Mouse (Mus musculus): Measurements from ENCODE around the gene Eif2s1. TPM values are rescaled to one million over a fixed set of nuclear protein-coding genes. Genes with fewer than 3 reads are reported as not detected.
"Not testable (repeated sequence)": the region's sequence is repeated elsewhere in the genome, so short reads cannot be mapped to it uniquely, and the experiment has no call there.

The Eif2s1 gene
- polyA plus RNA-seq, 1 experiment from 2014 or later: 176 TPM

DNA sequence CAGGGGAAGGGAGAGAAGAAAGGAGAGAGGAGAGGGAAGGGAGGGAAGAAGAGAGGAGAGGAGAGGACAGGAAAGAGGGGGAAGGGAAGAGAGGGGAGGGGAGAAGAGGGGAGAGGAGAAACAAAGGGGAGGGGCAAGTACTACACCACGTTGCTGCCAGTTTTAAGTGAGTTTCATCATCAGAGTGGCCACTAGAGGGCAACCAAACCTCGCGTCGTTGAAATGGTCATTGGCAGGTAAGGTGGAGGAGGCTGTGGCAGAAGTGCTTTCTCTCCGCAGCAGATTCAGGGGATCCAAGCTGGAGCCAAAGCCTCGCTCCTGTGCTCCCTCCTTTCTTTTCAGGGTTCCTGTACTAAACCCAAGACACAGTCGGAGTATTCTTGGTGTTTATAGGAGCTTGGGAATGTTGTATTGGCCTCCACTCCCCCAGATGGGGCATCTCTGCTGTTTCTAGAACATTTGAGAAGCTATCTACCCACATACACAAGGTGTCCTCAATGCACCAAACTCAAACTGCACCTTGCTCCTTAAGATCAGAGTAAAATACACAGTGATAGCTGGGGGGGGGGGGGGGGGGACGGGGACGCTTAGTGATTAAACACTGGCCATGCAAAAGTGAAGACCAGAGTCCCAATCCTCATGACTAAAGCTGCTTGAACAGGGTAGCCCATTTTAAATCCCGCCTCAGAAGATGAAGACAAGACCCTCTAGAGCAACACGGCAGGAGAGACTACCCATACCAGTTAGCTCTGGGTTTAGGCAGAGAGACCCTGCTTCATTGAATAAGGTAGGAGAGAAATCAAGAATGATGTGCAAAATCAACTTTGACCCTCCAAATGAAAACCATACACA, 56.8 kb downstream of the Eif2s1 start:
- H3K36me3 ChIP-seq: no peaks in the 10 kb centered on the region
- H3K9me3 ChIP-seq: no peaks in the 10 kb centered on the region; the same call in 1 of the 2 replicates
- peaks cover 10% of the 10 kb centered on the region for H3K27me3 ChIP-seq
- peaks cover 12% of the 10 kb centered on the region for H3K4me1 ChIP-seq (replicated peaks)
- no peak overlapping the region for H3K9ac ChIP-seq
- 20% methylated on average over 11 of the region's 11 CpGs for WGBS
- H3K27ac ChIP-seq (replicated peaks): no peak overlapping the region
- no peak overlapping the region for H3K4me3 ChIP-seq
- ATAC-seq (ENCODE audit: low read depth): peak; percentile 71; the same call in 1 of the 2 replicates
- peak overlapping the region; percentile 42 for H3K4me2 ChIP-seq

DNA sequence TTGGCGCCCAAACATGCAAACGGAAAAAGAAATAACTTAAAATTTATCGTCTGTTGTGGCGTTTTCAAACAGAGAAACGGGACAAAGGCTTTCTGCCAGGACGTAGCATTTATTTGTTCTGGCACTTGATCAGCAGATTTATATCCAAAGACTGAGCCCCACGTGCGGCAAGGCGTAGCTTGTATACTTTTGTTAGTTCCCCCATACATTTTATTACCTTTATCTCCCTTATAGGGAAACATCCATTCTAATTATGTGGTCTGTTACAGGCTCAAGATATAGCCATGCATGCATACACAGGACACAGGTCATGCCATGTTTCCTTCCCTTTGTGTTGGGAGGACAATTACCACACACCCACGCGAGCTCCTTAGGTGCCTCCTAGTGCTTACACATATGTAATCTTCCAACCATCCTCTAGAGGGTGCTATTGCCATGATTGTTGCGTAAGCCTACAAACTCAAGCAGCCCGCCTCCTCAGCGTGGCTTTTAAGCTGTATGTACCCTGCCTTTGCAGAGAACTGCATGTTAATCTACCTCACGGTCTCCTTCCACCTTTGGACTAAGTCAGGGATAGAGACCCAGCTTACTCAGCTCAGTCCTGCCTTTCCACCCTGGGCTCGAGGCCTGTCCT, 57.6 kb downstream of the Eif2s1 start:
- H3K27ac ChIP-seq (replicated peaks): no peak overlapping the region
- H3K9ac ChIP-seq: 0 out of 2 replicates have a peak overlapping the region, but pooled peaks have one; percentile 41
- H3K36me3 ChIP-seq: no peaks in the 10 kb centered on the region
- peak overlapping the region; percentile 42 for H3K4me2 ChIP-seq
- H3K4me3 ChIP-seq: no peak overlapping the region
- H3K27me3 ChIP-seq: peaks cover 2% of the 10 kb centered on the region
- H3K4me1 ChIP-seq (replicated peaks): peaks cover 12% of the 10 kb centered on the region
- 28% methylated on average over 16 of the region's 16 CpGs for WGBS
- no peaks in the 10 kb centered on the region; the same call in 1 of the 2 replicates for H3K9me3 ChIP-seq
- peak; percentile 80 for ATAC-seq (ENCODE audit: low read depth)

DNA sequence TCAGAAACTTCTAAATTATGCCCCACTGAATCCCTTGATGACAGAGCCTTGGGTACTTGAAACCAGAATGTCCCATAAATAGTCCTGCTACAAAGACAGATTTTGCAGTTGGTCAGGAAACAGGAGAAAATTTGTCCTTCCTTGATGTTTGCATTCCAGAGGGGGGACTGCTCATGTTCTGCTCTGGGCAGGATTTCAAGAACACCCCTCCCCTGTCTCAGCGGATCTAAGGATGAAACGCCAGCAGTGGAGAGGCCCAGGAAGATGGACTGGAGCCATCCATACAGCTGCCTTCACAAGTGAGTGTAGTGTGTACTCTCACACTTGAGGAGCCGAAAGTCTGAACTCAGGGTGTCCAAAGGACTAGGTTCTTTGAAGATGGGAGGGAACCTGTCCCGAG, 59.8 kb downstream of the Eif2s1 start:
- no peak overlapping the region for H3K27ac ChIP-seq (replicated peaks)
- H3K36me3 ChIP-seq: no peaks in the 10 kb centered on the region
- 82% methylated on average over 4 of the region's 4 CpGs for WGBS
- H3K9me3 ChIP-seq: no peaks in the 10 kb centered on the region; the same call in 1 of the 2 replicates
- no peak overlapping the region for H3K4me2 ChIP-seq
- H3K4me3 ChIP-seq: no peak overlapping the region
- H3K4me1 ChIP-seq (replicated peaks): peaks cover 12% of the 10 kb centered on the region
- no peak for ATAC-seq (ENCODE audit: low read depth)
- no peaks in the 10 kb centered on the region for H3K27me3 ChIP-seq
- H3K9ac ChIP-seq: no peak overlapping the region

DNA sequence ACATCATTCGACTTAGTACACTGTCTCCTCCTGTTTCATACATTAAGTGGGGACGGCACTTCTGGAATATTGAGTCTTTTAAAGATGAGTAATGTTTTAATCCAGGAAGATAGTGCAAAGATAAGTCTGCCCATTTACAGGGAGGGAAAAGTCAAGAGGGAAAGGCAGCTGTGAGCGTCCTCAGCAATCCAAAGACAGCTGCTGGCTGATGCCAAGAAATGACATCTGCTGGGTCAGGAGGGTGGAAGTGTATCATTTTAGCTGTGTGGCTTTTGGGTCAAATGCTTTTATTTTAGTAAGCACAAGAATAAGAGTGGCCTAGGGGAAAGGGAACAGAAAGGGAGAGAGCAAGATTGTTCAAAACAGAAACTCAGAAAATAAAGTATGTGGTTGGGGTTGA, 60.4 kb downstream of the Eif2s1 start:
- WGBS: 88% methylated on average over 3 of the region's 3 CpGs
- Histone ChIP-seq H3K27me3 (no peaks in the 10 kb centered on the region), H3K27ac (replicated peaks) (no peak overlapping the region), H3K9ac (no peak overlapping the region), H3K4me2 (no peak overlapping the region), H3K4me1 (replicated peaks) (peaks cover 12% of the 10 kb centered on the region), H3K36me3 (no peaks in the 10 kb centered on the region), H3K9me3 (no peaks in the 10 kb centered on the region), H3K4me3 (no peak overlapping the region)
- ATAC-seq (ENCODE audit: low read depth): no peak

DNA sequence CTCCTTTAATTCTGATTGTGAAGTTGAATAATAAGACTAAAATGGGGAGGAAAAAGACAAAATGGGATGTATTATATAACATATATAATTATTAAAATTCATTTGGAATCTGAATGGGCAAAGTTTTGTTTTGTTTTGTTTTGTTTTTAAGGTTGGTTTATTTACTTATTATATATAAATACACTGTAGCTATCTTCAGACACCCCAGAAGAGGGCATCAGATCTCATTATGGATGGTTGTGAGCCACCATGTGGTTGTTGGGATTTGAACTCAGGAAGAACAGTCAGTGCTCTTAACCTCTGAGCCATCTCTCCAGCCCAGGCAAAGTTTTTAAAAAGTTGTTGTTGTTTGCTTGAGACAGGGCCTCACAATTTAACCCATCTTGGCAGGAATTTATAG, 61.4 kb downstream of the Eif2s1 start:
- not testable (repeated sequence) for H3K27me3 ChIP-seq; H3K9me3 ChIP-seq; H3K4me2 ChIP-seq; H3K27ac ChIP-seq (replicated peaks); H3K9ac ChIP-seq; H3K36me3 ChIP-seq; ATAC-seq (ENCODE audit: low read depth); H3K4me3 ChIP-seq
- peaks cover 12% of the 10 kb centered on the region for H3K4me1 ChIP-seq (replicated peaks)

DNA sequence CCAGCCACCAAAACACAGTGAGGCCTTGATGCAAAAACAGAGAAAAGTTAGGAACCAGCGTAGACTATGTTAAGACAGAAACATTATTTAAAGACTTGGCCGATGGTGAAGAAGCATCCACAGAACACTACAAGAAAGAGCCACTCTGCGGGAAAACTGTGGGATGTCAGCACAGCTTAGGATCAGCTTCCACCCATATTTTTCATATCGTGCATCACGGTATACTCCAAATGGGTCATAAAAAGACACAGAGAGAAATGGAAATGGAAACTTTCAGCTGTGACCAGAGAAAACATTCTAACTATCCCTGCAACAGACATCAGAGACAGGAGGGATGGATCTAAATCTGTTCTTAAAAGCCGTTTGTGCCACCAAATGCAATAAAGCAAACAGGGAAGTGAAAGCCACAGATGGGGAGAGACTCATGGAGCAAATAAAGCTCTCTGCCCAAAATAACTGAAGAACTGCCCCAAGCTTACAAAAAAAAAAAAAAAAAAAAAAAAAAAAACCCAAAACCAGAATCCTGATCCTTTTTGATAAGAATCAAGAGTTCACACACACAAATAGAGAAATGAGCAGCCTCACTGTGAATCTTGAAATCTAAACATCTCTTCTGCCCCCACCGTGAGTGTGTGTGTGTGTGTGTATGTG, 62.0 kb downstream of the Eif2s1 start:
- ATAC-seq (ENCODE audit: low read depth): no peak
- WGBS: 89% methylated on average over 7 of the region's 7 CpGs

DNA sequence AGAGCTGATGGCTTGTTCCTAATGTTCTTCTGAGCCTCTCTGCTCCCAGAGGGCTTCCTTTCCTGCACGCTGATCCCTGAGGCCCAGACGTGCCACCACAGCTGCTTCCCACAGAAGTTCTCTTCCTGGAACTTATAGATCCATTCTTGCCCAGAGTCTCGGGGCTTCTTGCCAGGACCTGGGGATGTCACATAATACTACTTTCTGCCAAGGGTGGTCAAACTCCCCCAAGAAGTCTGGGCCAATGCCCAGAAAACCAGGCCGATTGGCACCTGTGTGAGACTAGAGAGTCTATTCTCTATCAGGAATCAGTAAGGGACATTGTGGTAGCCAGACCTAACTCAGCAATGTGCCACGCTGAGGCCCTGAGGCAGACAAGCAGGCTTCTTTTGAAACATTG, 65.7 kb downstream of the Eif2s1 start:
- H3K27me3 ChIP-seq: no peaks in the 10 kb centered on the region
- H3K4me3 ChIP-seq: no peak overlapping the region
- H3K9me3 ChIP-seq: no peaks in the 10 kb centered on the region
- WGBS: 87% methylated on average over 5 of the region's 5 CpGs
- H3K9ac ChIP-seq: no peak overlapping the region
- H3K4me1 ChIP-seq (replicated peaks): no peaks in the 10 kb centered on the region
- no peak overlapping the region for H3K27ac ChIP-seq (replicated peaks)
- H3K4me2 ChIP-seq: no peak overlapping the region
- ATAC-seq (ENCODE audit: low read depth): no peak
- H3K36me3 ChIP-seq: no peaks in the 10 kb centered on the region

More for the DNA sequence above, 62.0 kb downstream of the Eif2s1 start:
- Histone ChIP-seq H3K36me3 (no peaks in the 10 kb centered on the region), H3K4me2 (no peak overlapping the region), H3K4me3 (no peak overlapping the region), H3K9me3 (no peaks in the 10 kb centered on the region), H3K9ac (no peak overlapping the region), H3K27ac (replicated peaks) (no peak overlapping the region), H3K27me3 (no peaks in the 10 kb centered on the region), H3K4me1 (replicated peaks) (peaks cover 8% of the 10 kb centered on the region)

DNA sequence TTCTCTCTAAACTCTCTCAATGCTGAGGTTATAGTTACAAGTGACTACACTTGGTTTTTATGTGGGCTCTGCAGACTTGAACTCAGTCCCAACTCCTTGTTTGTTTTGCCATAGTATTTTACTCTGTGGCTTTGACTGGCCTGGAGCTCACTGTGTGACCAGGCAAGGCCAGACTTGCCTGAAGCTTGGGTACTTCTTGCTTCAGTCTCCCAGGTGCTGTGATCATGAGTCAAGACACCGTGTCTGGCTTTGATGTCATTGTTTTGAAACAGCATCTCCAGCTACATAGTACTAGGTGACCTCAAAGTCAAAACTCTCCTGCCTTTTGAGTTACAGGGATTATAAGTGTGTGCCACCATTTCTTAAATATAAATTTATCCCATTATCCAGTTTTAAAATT, 68.3 kb downstream of the Eif2s1 start:
- H3K27me3 ChIP-seq: no peaks in the 10 kb centered on the region
- no peak overlapping the region for H3K4me3 ChIP-seq
- no peak for ATAC-seq (ENCODE audit: low read depth)
- H3K36me3 ChIP-seq: no peaks in the 10 kb centered on the region
- H3K27ac ChIP-seq (replicated peaks): no peak overlapping the region
- H3K4me2 ChIP-seq: no peak overlapping the region
- H3K9ac ChIP-seq: no peak overlapping the region
- H3K9me3 ChIP-seq: no peaks in the 10 kb centered on the region
- WGBS: 79% methylated on average over 1 of the region's 1 CpGs
- H3K4me1 ChIP-seq (replicated peaks): no peaks in the 10 kb centered on the region

DNA sequence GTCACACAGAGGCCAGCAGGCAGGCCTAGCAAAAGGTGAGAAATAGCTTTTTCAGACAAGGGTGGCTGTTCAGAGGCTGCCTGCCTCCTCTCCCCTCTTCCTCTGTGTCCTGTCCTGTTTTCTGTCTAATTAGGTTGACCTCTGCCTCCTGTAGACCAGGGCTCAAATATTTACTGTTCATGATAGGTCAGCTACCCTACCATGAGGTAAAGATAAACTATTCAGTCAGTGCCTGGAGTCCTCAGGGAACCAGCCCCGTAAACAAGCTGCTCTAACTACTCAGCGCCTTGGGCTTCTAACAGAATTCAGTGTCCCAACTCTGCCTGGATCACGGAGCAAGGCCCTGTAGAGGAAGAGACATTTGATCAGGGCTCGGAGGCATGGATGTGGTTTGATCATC, 74.9 kb downstream of the Eif2s1 start:
- Histone ChIP-seq H3K27me3 (no peaks in the 10 kb centered on the region), H3K4me3 (no peak overlapping the region), H3K9ac (no peak overlapping the region), H3K4me2 (no peak overlapping the region), H3K4me1 (replicated peaks) (0 out of 2 replicates have a peak, but pooled peaks cover 3% of the 10 kb centered on the region), H3K36me3 (no peaks in the 10 kb centered on the region), H3K9me3 (no peaks in the 10 kb centered on the region), H3K27ac (replicated peaks) (no peak overlapping the region)
- no peak for ATAC-seq (ENCODE audit: low read depth)
- WGBS: 74% methylated on average over 4 of the region's 4 CpGs

Other genes with a start within 250 kb of the Eif2s1 start
- 0.36 and 0.59 TPM in 2 replicates for gene Fam71d, start 170.3 kb upstream of the Eif2s1 start, polyA plus RNA-seq (2015; fragmentation: Nextera tagmentation; extraction: Ambion mirVana)
- gene Mpp5, start 112.9 kb upstream of the Eif2s1 start, polyA plus RNA-seq (2015; fragmentation: Nextera tagmentation; extraction: Ambion mirVana): 16.5 and 18.7 TPM in 2 replicates
- 125 and 128 TPM in 2 replicates for gene Atp6v1d, start 181 bp upstream of the Eif2s1 start, polyA plus RNA-seq (2015; fragmentation: Nextera tagmentation; extraction: Ambion mirVana)
- 1.0 and 1.1 TPM in 2 replicates for gene Plek2, start 45.1 kb downstream of the Eif2s1 start, polyA plus RNA-seq (2015; fragmentation: Nextera tagmentation; extraction: Ambion mirVana)
- 44.2 and 50.6 TPM in 2 replicates for gene Tmem229b, start 145.8 kb downstream of the Eif2s1 start, polyA plus RNA-seq (2015; fragmentation: Nextera tagmentation; extraction: Ambion mirVana)
- gene Plekhh1, start 167.3 kb downstream of the Eif2s1 start, polyA plus RNA-seq (2015; fragmentation: Nextera tagmentation; extraction: Ambion mirVana): 3.6 and 4.4 TPM in 2 replicates
- gene Pigh, start 227.8 kb downstream of the Eif2s1 start, polyA plus RNA-seq (2015; fragmentation: Nextera tagmentation; extraction: Ambion mirVana): 21.7 and 24.1 TPM in 2 replicates